Mouse (Mus musculus) forebrain, embryonic 11.5 days (tissue): ENCODE results near the gene Kcnj5. TPM values are rescaled to one million over a fixed set of nuclear protein-coding genes. Genes with fewer than 3 reads are reported as not detected.

Experiments used
- ATAC-seq: fragments of 200-750 bp; cut with Nextera tagmentation; replicated peaks from 2 replicates; pipeline ENCODE4 v1.8.0; 2017; ENCODE audit warnings: moderate TSS enrichment; ENCODE audit not compliant: low FRiP score
- DNase-seq: peaks from one replicate; pipeline ENCODE4 v3.0.0-alpha.2; 2017; ENCODE audit warnings: low spot score
- H3K27ac ChIP-seq: fragments of 300-500 bp; sonication (generic); 2 replicates; pipeline ENCODE4 v1.5.1; 2014; ENCODE audit warnings: low read depth, low read length
- H3K27me3 ChIP-seq: fragments of 300-500 bp; sonication (generic); 2 replicates; pipeline ENCODE4 v1.6.1; 2014; ENCODE audit warnings: mild to moderate bottlenecking, low read length, mixed read lengths; ENCODE audit not compliant: control insufficient read depth, insufficient read depth
- H3K36me3 ChIP-seq: fragments of 300-500 bp; sonication (generic); 2 replicates; pipeline ENCODE4 v1.6.1; 2014; ENCODE audit warnings: mild to moderate bottlenecking, low read length, moderate library complexity, mixed read lengths; ENCODE audit not compliant: control insufficient read depth, insufficient read depth
- H3K4me1 ChIP-seq: fragments of 300-500 bp; sonication (generic); replicated peaks from 2 replicates; pipeline ENCODE4 v1.6.1; 2014; ENCODE audit warnings: low read length, mixed read lengths; ENCODE audit not compliant: control insufficient read depth, insufficient read depth
- H3K4me2 ChIP-seq: fragments of 300-500 bp; sonication (generic); 2 replicates; pipeline ENCODE4 v1.6.1; 2014; ENCODE audit warnings: low read depth, mild to moderate bottlenecking, low read length, moderate library complexity, mixed read lengths; ENCODE audit not compliant: severe bottlenecking
- H3K4me3 ChIP-seq: fragments of 300-500 bp; sonication (generic); 2 replicates; pipeline ENCODE4 v1.5.1; 2014; ENCODE audit warnings: low read depth, low read length
- H3K9ac ChIP-seq: fragments of 300-500 bp; sonication (generic); 2 replicates; pipeline ENCODE4 v1.6.1; 2014; ENCODE audit warnings: low read length
- H3K9me3 ChIP-seq: fragments of 300-500 bp; sonication (generic); 2 replicates; pipeline ENCODE4 v1.6.1; 2016; ENCODE audit warnings: low read length, mixed read lengths; ENCODE audit not compliant: control insufficient read depth
- WGBS: fragments of 180-500 bp; shearing (Covaris S2); extraction: QIAGEN DNeasy Blood & Tissue Kit; methylation state at CpG from one replicate; pipeline ENCODE4 v1.1.7; 2014; 5-methylcytosine and 5-hydroxymethylcytosine counted together
- polyA plus RNA-seq: library from polyadenylated mRNA; unstranded; fragments of >200 nt; fragmentation: Nextera tagmentation; extraction: Ambion mirVana; gene quantifications from 2 replicates; pipeline ENCODE4 v1.2.1, GENCODE M21; 2014

Gene Kcnj5
- polyA plus RNA-seq, 1 experiment from 2014 or later, result 0.88 TPM

DNA sequence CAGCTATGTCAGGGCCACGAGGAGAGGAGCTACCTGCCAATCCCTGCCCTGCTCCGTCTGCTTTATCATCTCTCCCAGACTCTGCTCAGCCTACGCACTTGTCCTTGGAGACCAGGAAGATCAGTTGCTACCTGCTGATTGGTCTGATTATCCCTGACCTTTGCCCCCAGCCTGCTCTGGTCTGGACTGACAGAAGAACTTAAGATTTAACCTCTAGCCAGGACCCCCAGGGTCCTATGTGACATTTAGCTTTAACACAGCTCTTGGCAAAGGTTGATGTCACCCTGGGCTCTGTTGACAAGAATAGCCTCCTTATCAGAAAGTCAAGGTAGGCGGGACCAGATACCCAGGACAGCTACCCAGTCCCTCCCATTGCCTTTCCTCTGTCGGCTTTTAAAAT lies 3.3 kb downstream of the Kcnj5 start:
- no peaks in the 10 kb centered on the region for H3K36me3 ChIP-seq
- no peak overlapping the region for H3K9ac ChIP-seq
- H3K4me3 ChIP-seq, result no peak overlapping the region
- ATAC-seq (no peak), DNase-seq (no peak)
- 79% methylated on average over 5 of the region's 5 CpGs for WGBS
- no peaks in the 10 kb centered on the region for H3K4me1 ChIP-seq
- H3K27me3 ChIP-seq, result peaks cover 42% of the 10 kb centered on the region
- no peak overlapping the region for H3K27ac ChIP-seq
- H3K4me2 ChIP-seq, result no peak overlapping the region
- no peaks in the 10 kb centered on the region for H3K9me3 ChIP-seq

DNA sequence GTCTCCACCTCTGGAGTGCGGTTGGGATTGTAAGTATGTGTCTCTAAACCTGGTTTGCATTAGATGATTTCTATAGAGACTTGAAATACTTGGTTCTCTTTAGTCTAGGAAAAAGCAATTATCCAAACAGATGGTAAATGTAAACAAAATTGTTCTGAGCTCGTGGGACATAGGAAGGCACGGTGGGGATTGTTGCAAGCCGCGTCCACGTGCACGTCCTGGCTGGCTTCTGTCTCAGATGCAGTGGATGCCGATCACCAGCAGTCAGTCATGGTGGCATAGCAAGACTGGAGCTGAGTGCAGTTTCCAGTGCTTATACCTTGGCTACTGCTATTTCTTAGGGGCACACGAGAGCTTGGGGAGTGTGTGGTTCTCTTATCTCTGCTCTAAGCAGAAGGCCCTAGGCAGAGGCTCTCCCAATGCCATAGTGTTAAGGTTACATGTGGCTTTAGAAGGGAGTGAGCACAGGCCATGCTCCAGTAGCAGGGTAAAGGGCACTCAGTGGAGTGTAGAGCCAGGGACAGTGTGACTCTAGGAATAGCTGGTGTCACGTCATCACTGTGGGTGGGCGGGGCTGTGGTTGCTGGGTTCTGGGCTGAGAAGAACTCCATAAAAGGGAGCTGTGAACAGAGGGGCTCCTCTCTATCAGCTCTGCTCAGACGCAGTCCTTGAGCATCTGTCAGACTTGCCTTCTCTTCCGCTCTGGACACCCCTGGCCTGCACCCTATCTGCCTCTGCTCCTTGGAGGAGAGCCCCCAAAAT lies 8.6 kb downstream of the Kcnj5 start:
- Histone ChIP-seq H3K4me3 (no peak overlapping the region), H3K4me1 (no peaks in the 10 kb centered on the region), H3K9me3 (no peaks in the 10 kb centered on the region), H3K36me3 (no peaks in the 10 kb centered on the region), H3K27ac (no peak overlapping the region), H3K27me3 (no peaks in the 10 kb centered on the region; the same call in 1 of the 2 replicates), H3K9ac (no peak overlapping the region), H3K4me2 (no peak overlapping the region)
- ATAC-seq, result no peak
- DNase-seq, result no peak
- WGBS, result 91% methylated on average over 13 of the region's 13 CpGs

DNA sequence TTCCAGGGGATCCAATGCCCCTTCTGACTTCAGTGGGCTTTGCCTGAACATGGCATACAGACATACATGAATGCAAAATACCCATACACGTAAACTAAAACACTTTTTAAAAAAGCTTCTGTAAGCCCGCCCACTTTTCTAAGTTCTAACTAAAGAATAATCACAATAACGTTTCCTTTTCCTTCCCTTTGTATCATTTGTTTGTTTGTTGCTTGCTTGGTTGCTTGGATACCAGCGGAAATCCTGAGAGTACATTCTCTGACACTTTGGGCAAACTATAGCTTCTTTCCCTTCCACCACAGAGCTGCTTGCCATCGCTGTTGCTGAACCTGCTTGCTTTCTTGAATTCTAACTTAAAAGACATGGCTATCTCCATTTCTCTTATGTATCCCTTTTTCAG lies 13.0 kb downstream of the Kcnj5 start:
- no peak overlapping the region for H3K27ac ChIP-seq
- H3K4me3 ChIP-seq, result no peak overlapping the region
- H3K9ac ChIP-seq, result no peak overlapping the region
- H3K4me1 ChIP-seq, result no peaks in the 10 kb centered on the region
- WGBS, result 69% methylated on average over 5 of the region's 5 CpGs
- no peak for DNase-seq
- H3K9me3 ChIP-seq, result no peaks in the 10 kb centered on the region
- no peaks in the 10 kb centered on the region for H3K27me3 ChIP-seq
- no peaks in the 10 kb centered on the region for H3K36me3 ChIP-seq
- no peak for ATAC-seq
- no peak overlapping the region for H3K4me2 ChIP-seq

DNA sequence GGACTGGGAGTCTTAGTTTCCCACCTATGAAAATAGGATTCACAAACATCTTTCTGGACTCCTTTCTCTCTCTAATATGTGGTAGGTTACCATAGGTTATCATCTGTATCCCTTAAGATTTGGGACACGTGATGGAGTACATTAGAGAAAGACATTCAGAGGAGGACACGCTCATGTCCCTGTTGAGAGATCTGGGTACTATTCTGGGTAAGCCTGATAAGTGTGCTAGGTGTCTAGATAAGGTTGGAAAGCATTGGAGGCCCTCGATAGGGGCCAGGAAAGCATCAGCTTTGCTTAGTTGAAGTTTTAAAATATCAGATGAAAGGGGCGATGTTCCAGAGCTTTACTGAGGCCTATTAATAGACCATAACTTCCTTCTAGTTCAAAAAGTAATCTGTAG lies 15.4 kb downstream of the Kcnj5 start:
- Histone ChIP-seq H3K4me3 (no peak overlapping the region), H3K9me3 (no peaks in the 10 kb centered on the region), H3K9ac (no peak overlapping the region), H3K27ac (no peak overlapping the region), H3K4me2 (no peak overlapping the region), H3K27me3 (no peaks in the 10 kb centered on the region), H3K36me3 (no peaks in the 10 kb centered on the region), H3K4me1 (no peaks in the 10 kb centered on the region)
- ATAC-seq (no peak), DNase-seq (no peak)
- 92% methylated on average over 4 of the region's 4 CpGs for WGBS

DNA sequence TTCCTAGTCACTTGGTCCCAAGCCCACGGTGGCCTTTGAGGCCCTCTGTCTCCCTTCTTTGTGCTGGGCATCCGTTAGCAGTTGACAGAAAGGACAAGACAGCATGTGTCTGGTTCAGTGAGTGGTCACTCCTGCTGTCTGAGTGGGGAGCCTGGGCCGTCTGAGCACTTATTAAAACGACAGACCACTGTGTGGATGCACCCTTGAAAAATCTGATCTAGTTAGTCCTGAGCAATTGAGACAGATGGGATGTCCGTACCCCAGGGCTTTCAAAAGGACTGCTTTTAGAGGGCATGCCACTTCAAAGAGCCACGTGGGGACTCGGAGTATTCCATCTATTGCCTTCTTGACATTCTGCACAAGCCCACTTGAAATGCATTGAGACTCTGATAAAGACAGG lies 20.5 kb downstream of the Kcnj5 start:
- H3K4me1 ChIP-seq, result no peaks in the 10 kb centered on the region
- no peak overlapping the region for H3K4me2 ChIP-seq
- WGBS, result 76% methylated on average over 7 of the region's 7 CpGs
- no peaks in the 10 kb centered on the region for H3K36me3 ChIP-seq
- H3K27me3 ChIP-seq, result no peaks in the 10 kb centered on the region
- H3K9me3 ChIP-seq, result no peaks in the 10 kb centered on the region
- no peak overlapping the region for H3K27ac ChIP-seq
- ATAC-seq (no peak), DNase-seq (no peak)
- H3K9ac ChIP-seq, result no peak overlapping the region
- no peak overlapping the region for H3K4me3 ChIP-seq

DNA sequence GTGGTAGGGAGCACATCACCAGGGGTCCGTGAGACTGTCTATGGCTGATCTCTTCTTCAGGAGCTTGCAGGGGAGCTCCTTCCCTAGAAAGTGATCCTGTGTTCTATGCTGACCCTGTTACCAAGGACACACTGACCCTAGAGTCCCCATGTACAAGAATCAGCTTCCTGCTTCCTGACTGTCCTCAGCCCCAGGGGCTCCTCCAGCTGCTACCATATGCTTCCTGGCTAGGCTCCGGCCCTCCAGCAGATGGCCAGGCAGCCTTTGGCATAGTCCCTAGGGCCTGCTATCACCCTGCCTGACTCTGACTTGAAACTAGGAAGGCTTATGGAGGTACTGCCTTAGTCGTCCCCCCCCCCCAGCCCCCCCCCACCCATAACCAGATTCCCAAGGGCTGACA lies 24.0 kb downstream of the Kcnj5 start:
- no peaks in the 10 kb centered on the region for H3K36me3 ChIP-seq
- H3K9me3 ChIP-seq, result no peaks in the 10 kb centered on the region
- H3K4me1 ChIP-seq, result no peaks in the 10 kb centered on the region
- no peak overlapping the region for H3K4me3 ChIP-seq
- no peak for DNase-seq
- no peak overlapping the region for H3K27ac ChIP-seq
- no peak for ATAC-seq
- 69% methylated on average over 3 of the region's 3 CpGs for WGBS
- no peak overlapping the region for H3K4me2 ChIP-seq
- no peak overlapping the region for H3K9ac ChIP-seq
- no peaks in the 10 kb centered on the region for H3K27me3 ChIP-seq

DNA sequence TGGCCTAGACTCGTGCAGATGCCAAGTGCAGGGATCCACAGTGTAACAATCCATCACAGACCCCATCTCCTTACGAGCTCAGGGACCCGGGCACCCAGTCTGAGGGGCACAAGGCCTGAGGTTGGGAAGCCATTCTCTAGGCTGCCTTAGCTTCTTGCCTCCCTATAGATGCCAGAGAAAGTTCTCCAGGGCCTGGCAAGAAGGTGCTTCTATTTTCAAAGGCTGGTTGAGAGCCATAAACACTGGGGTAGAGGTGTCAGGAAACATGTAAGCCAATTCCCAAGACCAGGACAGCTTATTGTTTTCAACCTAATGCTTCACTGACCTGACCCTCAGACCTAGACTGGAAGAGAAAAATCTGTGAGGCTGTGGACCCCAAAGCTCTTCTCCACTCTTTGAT lies 28.2 kb downstream of the Kcnj5 start:
- no peaks in the 10 kb centered on the region for H3K9me3 ChIP-seq
- WGBS, result 90% methylated on average over 3 of the region's 3 CpGs

DNA sequence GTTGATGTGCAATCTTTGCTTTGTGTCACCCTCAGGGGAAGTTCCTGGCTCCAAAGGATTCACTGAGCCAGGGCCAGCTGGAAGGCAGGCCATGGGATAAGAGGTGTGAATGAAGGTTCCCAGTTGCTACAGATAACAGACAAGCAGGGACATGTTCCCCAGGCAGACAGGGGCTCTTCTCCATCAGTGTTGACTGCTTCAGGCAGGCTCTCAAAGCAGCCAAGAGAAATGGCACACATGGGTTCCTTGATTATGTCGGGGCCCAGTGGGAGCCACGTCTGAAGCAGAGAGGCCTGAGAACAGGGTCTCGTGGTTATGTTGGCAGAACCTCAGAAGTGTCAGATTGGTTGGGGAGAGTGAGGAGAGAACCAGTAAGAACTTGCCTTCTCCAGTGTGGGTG lies 30.1 kb downstream of the Kcnj5 start:
- WGBS, result 85% methylated on average over 3 of the region's 3 CpGs
- no peak overlapping the region for H3K4me3 ChIP-seq
- no peak for ATAC-seq
- no peaks in the 10 kb centered on the region for H3K4me1 ChIP-seq
- no peaks in the 10 kb centered on the region for H3K9me3 ChIP-seq
- H3K4me2 ChIP-seq, result no peak overlapping the region
- H3K36me3 ChIP-seq, result no peaks in the 10 kb centered on the region
- H3K27me3 ChIP-seq, result no peaks in the 10 kb centered on the region
- no peak overlapping the region for H3K27ac ChIP-seq
- no peak overlapping the region for H3K9ac ChIP-seq
- DNase-seq, result no peak

More for the DNA sequence above, 28.2 kb downstream of the Kcnj5 start:
- Histone ChIP-seq H3K27me3 (no peaks in the 10 kb centered on the region), H3K9ac (no peak overlapping the region), H3K27ac (no peak overlapping the region), H3K36me3 (no peaks in the 10 kb centered on the region), H3K4me2 (no peak overlapping the region), H3K4me3 (no peak overlapping the region), H3K4me1 (no peaks in the 10 kb centered on the region)
- ATAC-seq (no peak), DNase-seq (no peak)

DNA sequence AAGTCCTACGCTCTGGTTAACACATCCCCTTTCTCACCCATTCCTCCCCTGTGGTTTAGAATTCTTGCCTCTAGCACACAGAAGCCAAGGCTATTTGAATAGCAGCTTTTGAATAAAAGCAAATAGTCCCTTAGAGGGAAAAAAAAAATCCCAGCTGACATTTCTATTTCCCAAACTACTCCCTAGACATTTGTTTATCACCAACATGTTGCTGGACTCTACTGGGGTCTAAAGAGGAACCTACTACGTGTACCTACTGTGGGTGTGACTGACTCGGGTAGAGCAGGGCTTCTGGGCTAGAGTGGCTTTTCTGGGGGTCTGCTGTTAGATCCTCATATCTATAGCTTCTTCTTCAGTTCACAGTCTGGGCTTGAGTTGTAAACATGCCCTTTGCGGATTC lies 31.9 kb downstream of the Kcnj5 start:
- H3K9ac ChIP-seq, result no peak overlapping the region
- H3K36me3 ChIP-seq, result no peaks in the 10 kb centered on the region
- no peak overlapping the region for H3K27ac ChIP-seq
- 83% methylated on average over 4 of the region's 4 CpGs for WGBS
- no peaks in the 10 kb centered on the region for H3K4me1 ChIP-seq
- DNase-seq (no peak), ATAC-seq (no peak)
- H3K4me3 ChIP-seq, result no peak overlapping the region
- no peak overlapping the region for H3K4me2 ChIP-seq
- H3K9me3 ChIP-seq, result no peaks in the 10 kb centered on the region
- no peaks in the 10 kb centered on the region for H3K27me3 ChIP-seq
